Mouse (Mus musculus) liver, embryonic 16.5 days (tissue): ENCODE measurements around the gene Inava. TPM values are rescaled to one million over a fixed set of nuclear protein-coding genes. Genes with fewer than 3 reads are reported as not detected.

Source experiments
- ATAC-seq: fragments of 200-750 bp; cut with Nextera tagmentation; 2 replicates; pipeline ENCODE4 v1.8.0; 2017; ENCODE audit warnings: low read depth, mild to moderate bottlenecking, moderate number of reproducible peaks, moderate library complexity
- H3K27ac ChIP-seq: fragments of 300-500 bp; sonication (generic); 2 replicates; pipeline ENCODE4 v1.5.1; 2014; ENCODE audit warnings: mild to moderate bottlenecking, low read length
- H3K27me3 ChIP-seq: fragments of 300-500 bp; sonication (generic); 2 replicates; pipeline ENCODE4 v1.6.1; 2014; ENCODE audit warnings: low read depth, low read length, mixed read lengths; ENCODE audit not compliant: control insufficient read depth, insufficient read depth
- H3K36me3 ChIP-seq: fragments of 300-500 bp; sonication (generic); 2 replicates; pipeline ENCODE4 v1.6.1; 2014; ENCODE audit warnings: mild to moderate bottlenecking; ENCODE audit not compliant: control insufficient read depth, insufficient read depth
- H3K4me1 ChIP-seq: fragments of 300-500 bp; sonication (generic); 2 replicates; pipeline ENCODE4 v1.6.1; 2014; ENCODE audit warnings: low read depth, low read length, mixed read lengths; ENCODE audit not compliant: control insufficient read depth
- H3K4me2 ChIP-seq: fragments of 300-500 bp; sonication (generic); 2 replicates; pipeline ENCODE4 v1.6.1; 2014; ENCODE audit warnings: low read depth, low read length, mixed read lengths
- H3K4me3 ChIP-seq: fragments of 300-500 bp; sonication (generic); 2 replicates; pipeline ENCODE4 v1.5.1; 2014; ENCODE audit warnings: low read depth, mild to moderate bottlenecking, low read length
- H3K9ac ChIP-seq: fragments of 300-500 bp; sonication (generic); 2 replicates; pipeline ENCODE4 v1.6.1; 2014; ENCODE audit warnings: low read depth, low read length
- H3K9me3 ChIP-seq: fragments of 300-500 bp; sonication (generic); replicated peaks from 2 replicates; pipeline ENCODE4 v1.6.1; 2016; ENCODE audit warnings: low read length; ENCODE audit not compliant: control insufficient read depth
- WGBS: fragments of 180-500 bp; shearing (Covaris S2); extraction: QIAGEN DNeasy Blood & Tissue Kit; methylation state at CpG from one replicate; pipeline ENCODE4 v1.1.7; 2014; ENCODE audit not compliant: insufficient replicate concordance; 5-methylcytosine and 5-hydroxymethylcytosine counted together
- polyA plus RNA-seq: library from polyadenylated mRNA; unstranded; fragments of >200 nt; fragmentation: Nextera tagmentation; extraction: Ambion mirVana; gene quantifications from 2 replicates; pipeline ENCODE4 v1.2.1, GENCODE M21; 2015

The Inava gene
- polyA plus RNA-seq, 1 experiment from 2014 or later: 0.44 TPM

DNA sequence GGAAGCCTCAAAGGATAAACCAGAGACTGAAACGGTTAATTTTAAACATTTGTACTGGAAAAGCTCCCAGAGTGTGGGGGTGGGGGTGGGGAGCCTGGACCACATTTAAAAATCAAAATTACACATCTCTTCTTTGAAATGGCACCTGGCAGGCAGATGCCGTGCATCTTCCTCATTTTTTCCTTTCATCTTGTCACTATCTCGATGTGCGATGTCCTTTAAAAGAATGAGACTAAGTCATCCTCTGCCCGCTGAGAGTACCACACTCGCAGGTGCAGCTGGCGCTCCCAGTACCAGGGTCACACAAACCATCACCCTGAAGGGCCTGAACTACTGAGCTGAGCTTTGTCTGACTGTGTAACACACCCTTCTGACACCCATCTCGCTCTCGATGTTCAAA, 24.4 kb upstream of the Inava start:
- Histone ChIP-seq H3K4me2 (no peak overlapping the region), H3K9ac (no peak overlapping the region), H3K27me3 (peaks cover 56% of the 10 kb centered on the region), H3K4me3 (no peak overlapping the region), H3K9me3 (no peaks in the 10 kb centered on the region), H3K36me3 (no peaks in the 10 kb centered on the region), H3K27ac (no peak overlapping the region), H3K4me1 (peaks cover 3% of the 10 kb centered on the region)
- 65% methylated on average over 9 of the region's 9 CpGs for WGBS
- ATAC-seq: no peak

DNA sequence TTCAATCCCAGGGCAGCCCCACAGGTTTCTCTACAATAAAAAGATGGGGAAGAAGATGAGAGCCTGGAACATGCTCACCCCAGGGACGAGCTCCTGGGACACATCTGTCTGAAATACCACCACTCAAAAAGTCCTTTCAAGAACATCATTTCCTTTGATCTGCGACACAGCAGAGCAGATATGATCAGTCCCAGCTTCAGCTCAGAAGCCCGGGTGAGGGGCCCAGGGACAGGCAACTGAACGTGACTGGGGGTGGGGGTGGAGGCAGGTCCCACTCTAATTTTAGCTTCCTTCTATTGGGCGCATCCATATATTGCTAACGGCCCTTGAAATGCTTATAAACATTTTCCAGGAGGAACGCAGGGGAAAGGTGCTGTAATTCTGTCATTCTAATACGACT, 21.6 kb upstream of the Inava start:
- Histone ChIP-seq H3K4me1 (peaks cover 2% of the 10 kb centered on the region), H3K9ac (no peak overlapping the region), H3K4me2 (no peak overlapping the region), H3K36me3 (no peaks in the 10 kb centered on the region), H3K9me3 (no peaks in the 10 kb centered on the region), H3K4me3 (no peak overlapping the region), H3K27ac (no peak overlapping the region), H3K27me3 (peaks cover 38% of the 10 kb centered on the region)
- 36% methylated on average over 8 of the region's 8 CpGs for WGBS
- no peak for ATAC-seq

DNA sequence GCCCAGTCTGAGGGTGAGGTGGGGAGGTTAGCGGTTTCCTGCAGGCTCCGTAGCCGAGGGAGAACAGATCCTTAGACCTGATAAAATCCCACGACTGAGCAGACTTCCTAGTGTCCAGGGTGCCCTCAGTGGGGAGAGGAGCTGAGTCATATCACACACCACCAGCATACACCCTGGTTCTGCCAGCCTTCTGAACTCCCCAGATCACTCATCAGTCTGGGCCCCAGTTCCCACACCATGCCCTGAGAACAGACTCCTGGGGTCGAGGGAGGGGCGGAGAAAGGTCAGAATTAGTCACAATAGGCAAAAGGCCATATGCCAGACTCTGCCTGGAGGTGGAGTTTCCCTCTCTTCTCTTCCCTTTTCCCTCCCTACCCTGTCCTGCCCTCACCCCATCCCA, 21.1 kb upstream of the Inava start:
- Histone ChIP-seq H3K4me2 (no peak overlapping the region), H3K4me1 (no peaks in the 10 kb centered on the region), H3K27me3 (peaks cover 33% of the 10 kb centered on the region), H3K4me3 (no peak overlapping the region), H3K27ac (no peak overlapping the region), H3K9ac (no peak overlapping the region), H3K9me3 (no peaks in the 10 kb centered on the region), H3K36me3 (no peaks in the 10 kb centered on the region)
- ATAC-seq: no peak
- 6% methylated on average over 6 of the region's 6 CpGs for WGBS

DNA sequence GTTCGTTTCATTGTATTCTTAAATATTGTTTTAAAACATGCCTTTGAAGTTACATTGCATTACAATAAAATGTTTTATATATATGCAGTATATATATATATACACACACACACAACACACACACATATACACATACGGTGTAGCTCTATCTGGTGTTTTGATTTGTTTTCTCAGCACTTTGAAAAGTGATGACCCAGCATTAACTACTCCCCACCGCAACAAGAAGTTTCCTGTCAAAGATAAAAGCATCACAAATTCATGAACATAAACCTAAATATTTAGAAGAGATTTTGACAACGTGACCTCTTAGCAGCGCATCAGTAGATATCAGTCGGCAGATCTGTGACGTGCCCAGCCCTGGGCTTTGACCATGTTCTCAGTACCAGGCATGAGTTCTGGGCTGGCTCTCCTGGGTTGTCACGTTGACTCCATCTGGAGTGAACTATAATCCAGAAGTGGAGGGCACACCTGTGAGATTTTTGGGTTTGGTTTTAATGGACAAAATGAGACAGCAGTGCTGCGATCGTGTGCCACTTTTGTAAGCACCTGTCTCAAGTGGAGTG, 20.5 kb upstream of the Inava start:
- no peak overlapping the region for H3K4me2 ChIP-seq
- no peaks in the 10 kb centered on the region for H3K4me1 ChIP-seq
- peaks cover 27% of the 10 kb centered on the region for H3K27me3 ChIP-seq
- H3K9ac ChIP-seq: no peak overlapping the region
- no peaks in the 10 kb centered on the region for H3K9me3 ChIP-seq
- no peaks in the 10 kb centered on the region for H3K36me3 ChIP-seq
- 55% methylated on average over 10 of the region's 10 CpGs for WGBS
- no peak overlapping the region for H3K4me3 ChIP-seq
- no peak overlapping the region for H3K27ac ChIP-seq
- no peak for ATAC-seq

DNA sequence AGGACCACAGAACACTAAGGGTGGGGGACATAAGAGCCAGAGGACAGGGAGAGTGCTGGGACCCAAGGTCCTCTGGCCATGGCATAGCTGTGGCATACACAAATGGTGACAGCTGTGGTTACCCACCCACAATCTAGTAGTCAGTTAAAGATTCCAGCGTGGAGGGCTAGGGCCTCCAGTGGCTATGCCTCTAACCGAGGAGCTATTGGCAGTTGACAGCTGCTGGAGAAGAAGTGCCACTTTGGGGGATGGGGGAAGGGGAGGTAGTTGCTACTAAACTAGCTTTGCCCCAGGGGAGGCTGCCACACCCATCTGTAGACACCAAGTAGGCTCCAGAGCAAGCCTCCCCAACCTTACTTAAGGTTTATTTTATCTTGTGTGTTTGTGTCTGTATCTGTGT, 19.4 kb upstream of the Inava start:
- H3K27me3 ChIP-seq: peaks cover 16% of the 10 kb centered on the region
- no peaks in the 10 kb centered on the region for H3K36me3 ChIP-seq
- H3K4me2 ChIP-seq: no peak overlapping the region
- no peaks in the 10 kb centered on the region for H3K9me3 ChIP-seq
- no peak overlapping the region for H3K4me3 ChIP-seq
- H3K9ac ChIP-seq: no peak overlapping the region
- H3K27ac ChIP-seq: no peak overlapping the region
- no peak for ATAC-seq
- WGBS: 13% methylated on average over 2 of the region's 2 CpGs
- no peaks in the 10 kb centered on the region for H3K4me1 ChIP-seq

DNA sequence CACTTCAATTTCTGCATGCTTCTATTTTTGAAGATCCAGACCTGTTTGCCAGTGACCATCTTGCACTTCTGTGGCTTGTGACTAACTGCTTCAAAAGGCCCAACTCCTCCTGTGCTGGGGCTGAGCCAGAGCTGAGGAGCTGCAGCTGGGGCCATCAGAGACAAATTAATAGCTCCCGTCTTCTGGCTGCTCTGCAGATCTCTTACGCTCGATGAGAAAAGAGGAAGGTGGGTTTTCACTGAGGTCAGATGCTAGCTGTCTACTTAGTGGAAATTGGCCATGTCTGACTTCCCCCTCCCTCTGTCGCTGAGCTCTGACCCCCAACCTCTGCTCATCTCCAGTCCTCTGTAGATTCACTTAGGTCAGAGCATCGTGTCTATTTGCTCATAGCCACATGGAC, 15.6 kb upstream of the Inava start:
- Histone ChIP-seq H3K9ac (no peak overlapping the region), H3K9me3 (no peaks in the 10 kb centered on the region), H3K36me3 (no peaks in the 10 kb centered on the region), H3K27ac (no peak overlapping the region), H3K4me2 (no peak overlapping the region), H3K4me3 (no peak overlapping the region), H3K27me3 (no peaks in the 10 kb centered on the region), H3K4me1 (no peaks in the 10 kb centered on the region)
- no peak for ATAC-seq
- 22% methylated on average over 5 of the region's 5 CpGs for WGBS

DNA sequence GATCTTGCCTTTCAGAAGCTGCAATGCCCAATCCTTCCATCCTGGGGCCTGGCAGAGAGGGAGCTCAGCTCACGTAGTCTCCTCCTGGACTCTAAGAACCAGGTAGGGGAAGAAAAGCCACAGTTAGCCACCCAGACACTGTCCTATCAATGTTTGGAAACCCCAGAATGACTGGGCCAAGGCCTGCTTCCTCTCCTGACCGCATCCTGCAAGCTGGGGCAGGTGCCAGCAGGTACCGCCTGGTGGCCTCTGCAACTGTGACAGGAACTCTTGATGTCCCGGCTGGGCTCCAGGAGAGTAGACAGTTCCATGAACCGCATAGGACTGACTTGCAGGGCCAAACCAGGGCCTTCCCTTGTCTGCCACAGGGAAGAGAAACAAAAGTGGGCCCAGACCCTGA, 13.3 kb upstream of the Inava start:
- 66% methylated on average over 5 of the region's 5 CpGs for WGBS
- no peak overlapping the region for H3K4me3 ChIP-seq
- ATAC-seq: no peak

DNA sequence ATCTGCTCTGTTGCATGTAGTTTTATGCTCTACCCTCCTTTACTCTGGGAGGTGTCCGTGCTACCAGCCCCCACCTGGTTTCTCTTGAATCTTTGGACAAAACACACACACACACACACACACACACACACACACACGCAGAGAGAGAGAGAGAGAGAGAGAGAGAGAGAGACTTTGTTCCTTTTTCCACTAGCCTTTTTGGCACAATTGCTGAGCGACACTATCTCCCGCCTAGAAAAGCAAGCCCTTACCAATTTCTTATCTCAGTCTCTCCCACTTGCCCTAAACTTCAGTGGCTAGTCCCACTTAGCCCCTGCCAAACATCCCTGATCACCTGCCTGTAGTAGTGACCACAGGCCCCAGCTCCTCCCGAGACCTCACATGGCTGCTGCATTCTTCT, 10.4 kb upstream of the Inava start:
- H3K9me3 ChIP-seq: no peaks in the 10 kb centered on the region
- H3K9ac ChIP-seq: no peak overlapping the region
- no peaks in the 10 kb centered on the region for H3K27me3 ChIP-seq
- 54% methylated on average over 5 of the region's 5 CpGs for WGBS
- no peak overlapping the region for H3K4me2 ChIP-seq
- H3K4me1 ChIP-seq: no peaks in the 10 kb centered on the region
- H3K27ac ChIP-seq: no peak overlapping the region
- no peaks in the 10 kb centered on the region for H3K36me3 ChIP-seq
- H3K4me3 ChIP-seq: no peak overlapping the region
- ATAC-seq: no peak

More for the DNA sequence above, 13.3 kb upstream of the Inava start:
- Histone ChIP-seq H3K9me3 (no peaks in the 10 kb centered on the region), H3K27me3 (no peaks in the 10 kb centered on the region), H3K4me2 (no peak overlapping the region), H3K4me1 (no peaks in the 10 kb centered on the region), H3K36me3 (no peaks in the 10 kb centered on the region), H3K27ac (no peak overlapping the region), H3K9ac (no peak overlapping the region)

DNA sequence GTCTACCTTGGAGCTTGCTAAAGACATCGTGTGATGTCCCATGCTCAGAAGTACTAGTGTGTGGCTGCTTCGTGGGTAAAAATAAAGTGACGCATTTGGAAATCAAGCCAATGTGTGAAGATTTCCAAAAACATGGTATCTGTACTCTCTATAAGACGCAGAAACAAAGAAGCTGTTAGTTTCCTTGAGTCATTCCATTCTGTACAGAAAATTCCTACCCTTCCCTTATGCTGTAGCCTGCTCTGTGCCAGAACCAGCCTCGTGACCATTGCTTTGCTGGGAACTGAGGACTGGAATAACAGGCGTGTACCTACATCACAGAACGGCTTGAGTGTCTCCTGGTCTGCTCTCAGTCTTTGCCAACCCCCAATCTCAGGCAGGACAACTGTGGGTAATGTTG, 7.7 kb upstream of the Inava start:
- H3K27ac ChIP-seq: no peak overlapping the region
- no peak overlapping the region for H3K4me2 ChIP-seq
- no peak overlapping the region for H3K4me3 ChIP-seq
- H3K4me1 ChIP-seq: no peaks in the 10 kb centered on the region
- H3K9me3 ChIP-seq: no peaks in the 10 kb centered on the region
- H3K9ac ChIP-seq: no peak overlapping the region
- no peak for ATAC-seq
- H3K27me3 ChIP-seq: no peaks in the 10 kb centered on the region
- H3K36me3 ChIP-seq: no peaks in the 10 kb centered on the region
- 55% methylated on average over 7 of the region's 7 CpGs for WGBS
